Mouse (Mus musculus) intestine, embryonic 15.5 days (tissue): ENCODE results near the gene Hist1h2ae. TPM values are rescaled to one million over a fixed set of nuclear protein-coding genes. Genes with fewer than 3 reads are reported as not detected.
"Not testable (repeated sequence)": the region's sequence is repeated elsewhere in the genome, so short reads cannot be mapped to it uniquely, and the experiment has no call there.

ENCODE experiments used
- ATAC-seq: fragments of 200-750 bp; cut with Nextera tagmentation; 2 replicates; pipeline ENCODE4 v1.8.0; 2017; ENCODE audit warnings: moderate TSS enrichment, moderate library complexity
- H3K27ac ChIP-seq: fragments of 300-500 bp; sonication (generic); 2 replicates; pipeline ENCODE4 v1.5.1; 2015; ENCODE audit warnings: mild to moderate bottlenecking, inconsistent platforms
- H3K27me3 ChIP-seq: fragments of 300-500 bp; sonication (generic); replicated peaks from 2 replicates; pipeline ENCODE4 v1.6.1; 2015; ENCODE audit warnings: inconsistent platforms
- H3K36me3 ChIP-seq: fragments of 300-500 bp; sonication (generic); 2 replicates; pipeline ENCODE4 v1.6.1; 2015; ENCODE audit warnings: inconsistent platforms
- H3K4me1 ChIP-seq: fragments of 300-500 bp; sonication (generic); replicated peaks from 2 replicates; pipeline ENCODE4 v1.6.1; 2015; ENCODE audit warnings: inconsistent platforms
- H3K4me2 ChIP-seq: fragments of 300-500 bp; sonication (generic); replicated peaks from 2 replicates; pipeline ENCODE4 v1.6.1; 2015; ENCODE audit warnings: mild to moderate bottlenecking, inconsistent platforms
- H3K4me3 ChIP-seq: fragments of 300-500 bp; sonication (generic); replicated peaks from 2 replicates; pipeline ENCODE4 v1.5.1; 2015; ENCODE audit warnings: inconsistent platforms
- H3K9ac ChIP-seq: fragments of 300-500 bp; sonication (generic); 2 replicates; pipeline ENCODE4 v1.6.1; 2015; ENCODE audit warnings: inconsistent platforms
- H3K9me3 ChIP-seq: fragments of 300-500 bp; sonication (generic); 2 replicates; pipeline ENCODE4 v1.6.1; 2016; ENCODE audit warnings: inconsistent platforms
- WGBS: fragments of 180-500 bp; shearing (Covaris S2); methylation state at CpG from one replicate; pipeline ENCODE4 v1.1.7; 2015; 5-methylcytosine and 5-hydroxymethylcytosine counted together
- polyA plus RNA-seq: library from polyadenylated mRNA; unstranded; fragments of >200 nt; fragmentation: Nextera tagmentation; extraction: Ambion mirVana; gene quantifications from 2 replicates; pipeline ENCODE4 v1.2.1, GENCODE M21; 2015

Hist1h2ae gene
- polyA plus RNA-seq, 1 experiment from 2014 or later = 89.5 TPM

GRCm38 (mm10) chr13:23541497-23541896 is 29.5 kb downstream of the Hist1h2ae start:
- no peak overlapping the region for H3K9ac ChIP-seq
- 0 out of 2 replicates have a peak, but pooled peaks cover 3% of the 10 kb centered on the region for H3K4me1 ChIP-seq
- H3K4me2 ChIP-seq = no peak overlapping the region
- ATAC-seq = no peak
- H3K36me3 ChIP-seq = no peaks in the 10 kb centered on the region
- WGBS = 85% methylated on average over 3 of the region's 3 CpGs
- H3K27me3 ChIP-seq = no peaks in the 10 kb centered on the region
- no peaks in the 10 kb centered on the region for H3K9me3 ChIP-seq
- H3K27ac ChIP-seq = no peak overlapping the region
- no peak overlapping the region for H3K4me3 ChIP-seq

- H3K27ac ChIP-seq, H3K27me3 ChIP-seq, H3K36me3 ChIP-seq, H3K9me3 ChIP-seq, H3K9ac ChIP-seq, H3K4me2 ChIP-seq, ATAC-seq, H3K4me1 ChIP-seq, H3K4me3 ChIP-seq: not testable (repeated sequence)
- whole genome bisulfite sequencing = 59% methylated on average over 1 of the region's 1 CpGs
Measured at GRCm38 (mm10) chr13:23539821-23540220, 31.2 kb downstream of the Hist1h2ae start.

- no peaks in the 10 kb centered on the region for H3K36me3 ChIP-seq
- no peaks in the 10 kb centered on the region for H3K27me3 ChIP-seq
- no peak overlapping the region for H3K9ac ChIP-seq
- ATAC-seq = no peak
- H3K4me3 ChIP-seq = no peak overlapping the region
- H3K4me2 ChIP-seq = no peak overlapping the region
- 73% methylated on average over 5 of the region's 5 CpGs for WGBS
- H3K9me3 ChIP-seq = no peaks in the 10 kb centered on the region
- no peak overlapping the region for H3K27ac ChIP-seq
- H3K4me1 ChIP-seq = 0 out of 2 replicates have a peak, but pooled peaks cover 7% of the 10 kb centered on the region
Measured at GRCm38 (mm10) chr13:23538249-23538648, 32.8 kb downstream of the Hist1h2ae start.

- H3K4me3 ChIP-seq = no peak overlapping the region
- 69% methylated on average over 3 of the region's 3 CpGs for WGBS
- H3K36me3 ChIP-seq = no peaks in the 10 kb centered on the region
- no peaks in the 10 kb centered on the region for H3K27me3 ChIP-seq
- ATAC-seq = no peak
- no peak overlapping the region for H3K27ac ChIP-seq
- no peaks in the 10 kb centered on the region for H3K9me3 ChIP-seq
- H3K4me1 ChIP-seq = peaks cover 16% of the 10 kb centered on the region
- no peak overlapping the region for H3K9ac ChIP-seq
- H3K4me2 ChIP-seq = peak overlapping the region; percentile 69; the same call in 1 of the 2 replicates
Measured at GRCm38 (mm10) chr13:23537006-23537710, 33.9 kb downstream of the Hist1h2ae start.

- H3K4me2 ChIP-seq = peak overlapping the region; percentile 69
- 14% methylated on average over 7 of the region's 7 CpGs for WGBS
- H3K4me1 ChIP-seq = peaks cover 17% of the 10 kb centered on the region
- no peak for ATAC-seq
- H3K36me3 ChIP-seq = no peaks in the 10 kb centered on the region
- peak overlapping the region; percentile 50 for H3K4me3 ChIP-seq
- no peaks in the 10 kb centered on the region for H3K9me3 ChIP-seq
- peak overlapping the region; percentile 42 for H3K9ac ChIP-seq
- peak overlapping the region; percentile 27 for H3K27ac ChIP-seq
- H3K27me3 ChIP-seq = no peaks in the 10 kb centered on the region
Measured at GRCm38 (mm10) chr13:23536076-23536822, 34.8 kb downstream of the Hist1h2ae start.

GRCm38 (mm10) chr13:23535137-23536075 is 35.6 kb downstream of the Hist1h2ae start, which contains the start of gene Hist1h3g:
TSS of gene Hist1h3g (plus strand) at chr13:23535422.
- not testable (repeated sequence) for H3K27me3 ChIP-seq, H3K9me3 ChIP-seq, H3K36me3 ChIP-seq
- whole genome bisulfite sequencing = under 1% methylated on average over 49 of the region's 62 CpGs
- ATAC-seq = peak; percentile 90
- peaks cover 15% of the 10 kb centered on the region for H3K4me1 ChIP-seq
- H3K27ac ChIP-seq = peak within 1 kb of the TSS; percentile 93
- peak within 1 kb of the TSS; percentile 50 for H3K4me3 ChIP-seq
- H3K9ac ChIP-seq = peak within 1 kb of the TSS; percentile 53
- peak within 1 kb of the TSS; percentile 69 for H3K4me2 ChIP-seq

- ATAC-seq = peak; percentile 32
- Histone ChIP-seq H3K9ac (peak overlapping the region; percentile 31), H3K27me3 (no peaks in the 10 kb centered on the region), H3K36me3 (no peaks in the 10 kb centered on the region), H3K4me1 (peaks cover 15% of the 10 kb centered on the region), H3K27ac (peak overlapping the region; percentile 93), H3K4me3 (peak overlapping the region; percentile 50), H3K9me3 (no peaks in the 10 kb centered on the region), H3K4me2 (peak overlapping the region; percentile 69)
- WGBS = under 1% methylated on average over 15 of the region's 15 CpGs
Measured at GRCm38 (mm10) chr13:23534368-23535131, 36.5 kb downstream of the Hist1h2ae start.

- Histone ChIP-seq H3K4me2 (peak within 1 kb of the TSS; percentile 69), H3K27ac (peak within 1 kb of the TSS; percentile 93), H3K9ac (peak within 1 kb of the TSS; percentile 41), H3K4me3 (peak within 1 kb of the TSS; percentile 50), H3K4me1 (peaks cover 15% of the 10 kb centered on the region)
- H3K9me3 ChIP-seq, H3K36me3 ChIP-seq, H3K27me3 ChIP-seq: not testable (repeated sequence)
- WGBS = under 1% methylated on average over 27 of the region's 53 CpGs
- ATAC-seq = peak; percentile 57
Measured at GRCm38 (mm10) chr13:23533560-23534367, 37.3 kb downstream of the Hist1h2ae start, which contains the start of gene Hist1h2af. TSS of gene Hist1h2af (plus strand) at chr13:23533906.

- Histone ChIP-seq H3K9ac (peak overlapping the region; percentile 45), H3K9me3 (no peaks in the 10 kb centered on the region), H3K27ac (peak overlapping the region; percentile 93), H3K4me2 (peak overlapping the region; percentile 69), H3K36me3 (no peaks in the 10 kb centered on the region), H3K4me1 (peaks cover 15% of the 10 kb centered on the region), H3K27me3 (no peaks in the 10 kb centered on the region), H3K4me3 (peak overlapping the region; percentile 39)
- ATAC-seq = no peak
- WGBS = 22% methylated on average over 9 of the region's 9 CpGs
Measured at GRCm38 (mm10) chr13:23532262-23533075, 38.6 kb downstream of the Hist1h2ae start.
